Mouse (Mus musculus) CH12.LX (cell line): ENCODE measurements around the gene Itgbl1.

Source experiments
- CHD1 ChIP-seq: IDR thresholded peaks from 2 replicates; pipeline ENCODE4 v1.6.1; 2012; ENCODE audit warnings: low read depth, low read length, improper control_type of control experiment, inconsistent platforms
- CHD2 ChIP-seq: IDR thresholded peaks from 2 replicates; pipeline ENCODE4 v1.6.1; 2011; ENCODE audit warnings: low read length, improper control_type of control experiment
- CTCF ChIP-seq, 2 experiments: IDR thresholded peaks in 1 of 2; conservative IDR thresholded peaks in 1 of 2; 2 replicates each; pipeline ENCODE4 v1.5.1; 2011 to 2012; ENCODE audit warnings: low read depth in 2 of 2, low read length in 2 of 2, improper control_type of control experiment in 1 of 2, inconsistent platforms in 1 of 2, mild to moderate bottlenecking in 1 of 2, moderate library complexity in 1 of 2
- EP300 ChIP-seq: IDR thresholded peaks from 2 replicates; pipeline ENCODE4 v1.6.1; 2011; ENCODE audit warnings: low read length, improper control_type of control experiment
- ETS1 ChIP-seq: conservative IDR thresholded peaks from 2 replicates; pipeline ENCODE4 v1.6.1; 2012; ENCODE audit warnings: low read depth, mild to moderate bottlenecking, inconsistent platforms, low read length, improper control_type of control experiment, moderate library complexity
- JUND ChIP-seq: conservative IDR thresholded peaks from 2 replicates; pipeline ENCODE4 v1.6.1; 2011; ENCODE audit warnings: low read depth, low read length, improper control_type of control experiment
- MAZ ChIP-seq: IDR thresholded peaks from 2 replicates; pipeline ENCODE4 v1.6.1; 2012; ENCODE audit warnings: low read depth, mild to moderate bottlenecking, inconsistent platforms, low read length, improper control_type of control experiment, moderate library complexity
- MXI1 ChIP-seq: IDR thresholded peaks from 2 replicates; pipeline ENCODE4 v1.6.1; 2011; ENCODE audit warnings: mild to moderate bottlenecking, low read depth, low read length, improper control_type of control experiment
- MYC ChIP-seq: IDR thresholded peaks from 2 replicates; pipeline ENCODE4 v1.6.1; 2011; ENCODE audit warnings: low read depth, mild to moderate bottlenecking, improper control_type of control experiment, low read length
- POLR2A ChIP-seq: IDR thresholded peaks from 2 replicates; pipeline ENCODE4 v1.6.1; 2011; ENCODE audit warnings: low read depth, mild to moderate bottlenecking, improper control_type of control experiment, low read length
- POLR2AphosphoS2 ChIP-seq: IDR thresholded peaks from 2 replicates; pipeline ENCODE4 v1.6.1; 2011; ENCODE audit warnings: low read depth, low read length, improper control_type of control experiment
- USF1 ChIP-seq: IDR thresholded peaks from 2 replicates; pipeline ENCODE4 v1.6.1; 2014; ENCODE audit warnings: low read depth, mild to moderate bottlenecking, inconsistent platforms, low read length, improper control_type of control experiment
- ZMIZ1 ChIP-seq: IDR thresholded peaks from 2 replicates; pipeline ENCODE4 v1.6.1; 2012; ENCODE audit warnings: low read depth, mild to moderate bottlenecking, inconsistent platforms, low read length, improper control_type of control experiment

GRCm38 (mm10) chr14:123967996-123968395 lies 308.2 kb downstream of the Itgbl1 start:
- TF ChIP-seq JUND, result no peak
- TF ChIP-seq CHD2, result no peak
- TF ChIP-seq POLR2AphosphoS2, result no peak
- TF ChIP-seq MYC, result no peak
- TF ChIP-seq EP300, result no peak
- TF ChIP-seq CTCF (conservative IDR thresholded peaks at IDR 0.05 in 1 of 2, IDR thresholded peaks at IDR 0.05 in 1 of 2; ENCODE audit: low read depth in 2 of 2, low read length in 2 of 2), result no peak
- TF ChIP-seq POLR2A, result no peak
- no peak for TF ChIP-seq MAZ
- TF ChIP-seq MXI1, result no peak
- no peak for TF ChIP-seq ZMIZ1
- TF ChIP-seq CHD1, result no peak
- no peak for TF ChIP-seq ETS1
- no peak for TF ChIP-seq USF1
